Comparison of ENCODE assay signal across 9 mouse cellular contexts in the genomic region with DNA sequence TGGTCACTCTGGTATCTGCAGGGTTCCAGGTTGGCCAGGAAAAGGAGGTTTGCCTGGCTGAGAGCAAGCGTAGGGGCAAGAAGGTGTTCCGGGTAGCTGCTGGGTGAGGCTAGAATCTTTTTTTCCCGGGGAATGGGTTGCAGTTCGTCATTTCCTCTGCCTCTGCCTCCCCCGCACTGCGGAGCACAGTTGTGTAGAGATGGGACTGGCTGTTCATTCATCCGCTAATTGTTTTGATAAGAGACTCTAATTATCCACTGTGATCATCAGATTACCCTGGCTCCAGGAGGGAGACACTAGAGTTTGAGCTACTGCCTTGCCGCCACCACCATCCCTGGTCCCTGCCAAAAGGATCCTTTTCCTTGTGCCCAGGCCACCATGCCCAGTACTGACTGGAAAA.
DNase-seq lines count a peak whose midpoint lies in the region; ATAC-seq lines count a peak whose summit lies in the region.
"Had no signal": no experiment of that assay in that cellular context is flagged by ENCODE, and none has a peak within 500 bp of the region (broad histone marks: within the 10 kb centered on the region; RNA-seq: fewer than 3 reads in every experiment).

No protein-coding gene starts in this region.

- DNase-seq in kidney, postnatal 4 days = peak; percentile 59 to 69
- DNase-seq in kidney, adult 18-20 months = no peak
- DNase-seq in embryonic facial prominence, embryonic 14.5 days (ENCODE audit: low spot score) = no peak
- DNase-seq in heart, postnatal 25 days (ENCODE audit: low spot score) = peak; percentile 24
- no peak for DNase-seq in cerebellum, postnatal 14 days
- DNase-seq in adrenal gland, postnatal 36 days = no peak
- DNase-seq in urinary bladder, postnatal 36 days (ENCODE audit: low spot score in 2 of 2) = no peak

- intact Hi-C loops in heart, postnatal 25 days (cut with DNase I) = no loop called here

- peaks cover 67% of the 10 kb centered on the region for H3K4me1 ChIP-seq in embryonic facial prominence, embryonic 14.5 days (ENCODE audit: control insufficient read depth, insufficient read depth, low read length)
- H3K4me1 ChIP-seq in midbrain, embryonic 16.5 days (ENCODE audit: control insufficient read depth, insufficient read depth, low read length) = peaks cover 58% of the 10 kb centered on the region

- H3K36me3 ChIP-seq in embryonic facial prominence, embryonic 14.5 days (ENCODE audit: control insufficient read depth, insufficient read depth, low read length) = peaks cover 11% of the 10 kb centered on the region; the same call in 1 of the 2 replicates
- no peaks in the 10 kb centered on the region for H3K36me3 ChIP-seq in midbrain, embryonic 16.5 days (ENCODE audit: control insufficient read depth, insufficient read depth, low read length)

- H3K9me3 ChIP-seq in embryonic facial prominence, embryonic 14.5 days (ENCODE audit: control insufficient read depth, low read length) = no peaks in the 10 kb centered on the region
- H3K9me3 ChIP-seq in midbrain, embryonic 16.5 days (replicated peaks; ENCODE audit: control insufficient read depth, low read length, poor library complexity, severe bottlenecking) = no peaks in the 10 kb centered on the region
- H3K9me3 ChIP-seq: G1E had no signal

- WGBS in embryonic facial prominence, embryonic 14.5 days = 41% methylated on average over 8 of the region's 8 CpGs
- WGBS in midbrain, embryonic 16.5 days = 48% methylated on average over 8 of the region's 8 CpGs

- no peaks in the 10 kb centered on the region for H3K27me3 ChIP-seq in embryonic facial prominence, embryonic 14.5 days (replicated peaks; ENCODE audit: control insufficient read depth, insufficient read depth, low read length)
- no peaks in the 10 kb centered on the region for H3K27me3 ChIP-seq in midbrain, embryonic 16.5 days (ENCODE audit: control insufficient read depth, insufficient read depth, low read depth, low read length)

- ATAC-seq in embryonic facial prominence, embryonic 14.5 days (ENCODE audit: low read depth) = no peak
- ATAC-seq in midbrain, embryonic 16.5 days = no peak

- H3K4me2 ChIP-seq in embryonic facial prominence, embryonic 14.5 days (ENCODE audit: low read depth, low read length) = no peak overlapping the region; the same call in 1 of the 2 replicates
- no peak overlapping the region for H3K4me2 ChIP-seq in midbrain, embryonic 16.5 days (ENCODE audit: low read length)

- H3K4me3 ChIP-seq in embryonic facial prominence, embryonic 14.5 days (ENCODE audit: low read depth, low read length) = no peak overlapping the region
- H3K4me3 ChIP-seq in midbrain, embryonic 16.5 days (ENCODE audit: low read depth, low read length) = no peak overlapping the region

- H3K9ac ChIP-seq in embryonic facial prominence, embryonic 14.5 days (ENCODE audit: low read depth, low read length) = no peak overlapping the region; the same call in 1 of the 2 replicates
- no peak overlapping the region for H3K9ac ChIP-seq in midbrain, embryonic 16.5 days (ENCODE audit: low read depth, low read length)

- 0 out of 2 replicates have a peak overlapping the region, but pooled peaks have one; percentile 50 for H3K27ac ChIP-seq in embryonic facial prominence, embryonic 14.5 days (replicated peaks; ENCODE audit: low read depth, low read length)
- H3K27ac ChIP-seq in midbrain, embryonic 16.5 days (ENCODE audit: low read length) = peak overlapping the region; percentile 40; the same call in 1 of the 2 replicates

Comparison
In these comparisons a context has a peak if more than half of its experiments do, and no peak if none do; other contexts are left out.
1. DNase-seq: peak in kidney, postnatal 4 days (2 of 2) and heart, postnatal 25 days (single experiment); none in kidney, adult 18-20 months (single experiment), embryonic facial prominence, embryonic 14.5 days (single experiment), cerebellum, postnatal 14 days (0 of 2), adrenal gland, postnatal 36 days (0 of 2) and urinary bladder, postnatal 36 days (0 of 2).